Mouse (Mus musculus) small intestine, adult 2 months (tissue): ENCODE results near the gene Nt5c2.

ENCODE experiments used
- CTCF ChIP-seq: fragments of 200-500 bp; IDR thresholded peaks from 2 replicates; pipeline ENCODE4 v1.5.1; 2012; ENCODE audit warnings: low read depth, mild to moderate bottlenecking, control low read depth, inconsistent platforms, low read length, moderate library complexity, mixed read lengths; ENCODE audit not compliant: insufficient replicate concordance, insufficient read length; ENCODE audit errors: extremely low read depth
- POLR2A ChIP-seq: fragments of 200-500 bp; IDR thresholded peaks from 2 replicates; pipeline ENCODE4 v1.6.1; 2012; ENCODE audit warnings: low read depth, mild to moderate bottlenecking, control low read depth, inconsistent platforms, low read length, moderate library complexity

GRCm38 (mm10) chr19:47036596-47036995 is 21.6 kb upstream of the Nt5c2 start:
- TF ChIP-seq POLR2A (no peak), CTCF (no peak)
